Mouse (Mus musculus) brain, embryonic 14.5 days (tissue): Measurements from ENCODE around the gene Vwa3b.

Experiments
- CTCF ChIP-seq: fragments of 200-500 bp; IDR thresholded peaks from 2 replicates; pipeline ENCODE4 v1.5.1; 2012; ENCODE audit warnings: inconsistent platforms, mild to moderate bottlenecking, moderate library complexity, borderline replicate concordance; ENCODE audit not compliant: insufficient read depth, insufficient read length; ENCODE audit errors: extremely low read depth
- POLR2A ChIP-seq: fragments of 200-500 bp; IDR thresholded peaks from 2 replicates; pipeline ENCODE4 v1.6.1; 2012; ENCODE audit warnings: mild to moderate bottlenecking, inconsistent platforms, borderline replicate concordance; ENCODE audit not compliant: poor library complexity, insufficient read depth, insufficient read length, severe bottlenecking; ENCODE audit errors: extremely low read depth

DNA sequence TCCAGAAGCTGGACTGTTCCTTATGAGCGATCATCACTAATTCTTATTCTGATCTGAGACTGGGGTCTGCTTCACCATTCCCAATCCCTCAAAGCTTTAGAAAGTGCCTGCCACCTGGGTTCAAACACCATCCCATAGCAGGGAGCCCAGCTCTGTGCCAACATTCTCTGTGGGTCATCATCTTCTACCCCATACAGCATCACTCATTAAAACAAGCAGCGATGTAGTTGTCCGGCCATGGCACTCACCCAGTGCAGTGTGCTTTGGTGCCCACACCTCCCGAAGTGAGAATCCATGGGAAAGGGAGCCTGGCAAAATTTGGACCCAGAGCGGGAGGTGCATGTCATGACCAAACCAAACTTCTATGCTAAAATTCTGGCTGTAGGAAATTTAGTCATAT, 193.2 kb downstream of the Vwa3b start:
- TF ChIP-seq POLR2A (no peak), CTCF (no peak)
